Mouse (Mus musculus): Measurements from ENCODE around the gene Olfr789. TPM values are rescaled to one million over a fixed set of nuclear protein-coding genes. Genes with fewer than 3 reads are reported as not detected.

The Olfr789 gene
- not detected for polyA plus RNA-seq (2014; fragmentation: Illumina TruSeq; extraction: RNeasy Lipid Tissue Mini Kit (QIAGEN cat#74804); ENCODE audit: low read depth, low replicate concordance)

GRCm38 (mm10) chr10:129484452-129484851 is at the start of gene Olfr789:
Gene Olfr789, plus strand, starts transcription at chr10:129484752.

GRCm38 (mm10) chr10:129461562-129461961 is 23.0 kb upstream of the Olfr789 start, which contains the start of gene Olfr787:
Gene Olfr787, plus strand, starts transcription at chr10:129461862.

GRCm38 (mm10) chr10:129470698-129471097 is 13.9 kb upstream of the Olfr789 start, which contains the start of gene Olfr788:
Gene Olfr788, plus strand, starts transcription at chr10:129470998.

GRCm38 (mm10) chr10:129498192-129498591 is 13.6 kb downstream of the Olfr789 start, which contains the start of gene Olfr790:
Gene Olfr790, plus strand, starts transcription at chr10:129498492.

GRCm38 (mm10) chr10:129521492-129521891 is 36.9 kb downstream of the Olfr789 start, which contains the start of gene Olfr791:
Gene Olfr791, plus strand, starts transcription at chr10:129521792.

GRCm38 (mm10) chr10:129538862-129539261 is 54.3 kb downstream of the Olfr789 start, which contains the start of gene Olfr792:
Gene Olfr792, plus strand, starts transcription at chr10:129539162.

Other genes starting within 250 kb of the Olfr789 start
- gene Olfr774, start 248.5 kb upstream of the Olfr789 start, polyA plus RNA-seq (2014; fragmentation: Illumina TruSeq; extraction: RNeasy Lipid Tissue Mini Kit (QIAGEN cat#74804); ENCODE audit: low read depth, low replicate concordance), result not detected
- gene Olfr775, start 236.3 kb upstream of the Olfr789 start, polyA plus RNA-seq (2014; fragmentation: Illumina TruSeq; extraction: RNeasy Lipid Tissue Mini Kit (QIAGEN cat#74804); ENCODE audit: low read depth, low replicate concordance), result not detected
- not detected for gene Olfr776, start 225.6 kb upstream of the Olfr789 start, polyA plus RNA-seq (2014; fragmentation: Illumina TruSeq; extraction: RNeasy Lipid Tissue Mini Kit (QIAGEN cat#74804); ENCODE audit: low read depth, low replicate concordance)
- gene Olfr777, start 213.3 kb upstream of the Olfr789 start, polyA plus RNA-seq (2014; fragmentation: Illumina TruSeq; extraction: RNeasy Lipid Tissue Mini Kit (QIAGEN cat#74804); ENCODE audit: low read depth, low replicate concordance), result not detected
- gene Olfr780, start 166.6 kb upstream of the Olfr789 start, polyA plus RNA-seq (2014; fragmentation: Illumina TruSeq; extraction: RNeasy Lipid Tissue Mini Kit (QIAGEN cat#74804); ENCODE audit: low read depth, low replicate concordance), result not detected
- not detected for gene Olfr781, start 155.9 kb upstream of the Olfr789 start, polyA plus RNA-seq (2014; fragmentation: Illumina TruSeq; extraction: RNeasy Lipid Tissue Mini Kit (QIAGEN cat#74804); ENCODE audit: low read depth, low replicate concordance)
- not detected for gene Olfr782, start 135.9 kb upstream of the Olfr789 start, polyA plus RNA-seq (2014; fragmentation: Illumina TruSeq; extraction: RNeasy Lipid Tissue Mini Kit (QIAGEN cat#74804); ENCODE audit: low read depth, low replicate concordance)
- not detected for gene Olfr784, start 100.7 kb upstream of the Olfr789 start, polyA plus RNA-seq (2014; fragmentation: Illumina TruSeq; extraction: RNeasy Lipid Tissue Mini Kit (QIAGEN cat#74804); ENCODE audit: low read depth, low replicate concordance)
- gene Olfr785, start 79.3 kb upstream of the Olfr789 start, polyA plus RNA-seq (2014; fragmentation: Illumina TruSeq; extraction: RNeasy Lipid Tissue Mini Kit (QIAGEN cat#74804); ENCODE audit: low read depth, low replicate concordance), result not detected
- not detected for gene Olfr786, start 57.4 kb upstream of the Olfr789 start, polyA plus RNA-seq (2014; fragmentation: Illumina TruSeq; extraction: RNeasy Lipid Tissue Mini Kit (QIAGEN cat#74804); ENCODE audit: low read depth, low replicate concordance)
- not detected for gene Olfr787, start 22.9 kb upstream of the Olfr789 start, polyA plus RNA-seq (2014; fragmentation: Illumina TruSeq; extraction: RNeasy Lipid Tissue Mini Kit (QIAGEN cat#74804); ENCODE audit: low read depth, low replicate concordance)
- not detected for gene Olfr788, start 13.8 kb upstream of the Olfr789 start, polyA plus RNA-seq (2014; fragmentation: Illumina TruSeq; extraction: RNeasy Lipid Tissue Mini Kit (QIAGEN cat#74804); ENCODE audit: low read depth, low replicate concordance)
- gene Olfr790, start 13.7 kb downstream of the Olfr789 start, polyA plus RNA-seq (2014; fragmentation: Illumina TruSeq; extraction: RNeasy Lipid Tissue Mini Kit (QIAGEN cat#74804); ENCODE audit: low read depth, low replicate concordance), result not detected
- not detected for gene Olfr791, start 37.0 kb downstream of the Olfr789 start, polyA plus RNA-seq (2014; fragmentation: Illumina TruSeq; extraction: RNeasy Lipid Tissue Mini Kit (QIAGEN cat#74804); ENCODE audit: low read depth, low replicate concordance)
- gene Olfr792, start 54.4 kb downstream of the Olfr789 start, polyA plus RNA-seq (2014; fragmentation: Illumina TruSeq; extraction: RNeasy Lipid Tissue Mini Kit (QIAGEN cat#74804); ENCODE audit: low read depth, low replicate concordance), result not detected
- not detected for gene Olfr794, start 82.9 kb downstream of the Olfr789 start, polyA plus RNA-seq (2014; fragmentation: Illumina TruSeq; extraction: RNeasy Lipid Tissue Mini Kit (QIAGEN cat#74804); ENCODE audit: low read depth, low replicate concordance)
- not detected for gene Olfr796, start 127.8 kb downstream of the Olfr789 start, polyA plus RNA-seq (2014; fragmentation: Illumina TruSeq; extraction: RNeasy Lipid Tissue Mini Kit (QIAGEN cat#74804); ENCODE audit: low read depth, low replicate concordance)
- gene Olfr798, start 143.2 kb downstream of the Olfr789 start, polyA plus RNA-seq (2014; fragmentation: Illumina TruSeq; extraction: RNeasy Lipid Tissue Mini Kit (QIAGEN cat#74804); ENCODE audit: low read depth, low replicate concordance), result not detected
- not detected for gene Olfr799, start 152.7 kb downstream of the Olfr789 start, polyA plus RNA-seq (2014; fragmentation: Illumina TruSeq; extraction: RNeasy Lipid Tissue Mini Kit (QIAGEN cat#74804); ENCODE audit: low read depth, low replicate concordance)
- not detected for gene Olfr800, start 172.9 kb downstream of the Olfr789 start, polyA plus RNA-seq (2014; fragmentation: Illumina TruSeq; extraction: RNeasy Lipid Tissue Mini Kit (QIAGEN cat#74804); ENCODE audit: low read depth, low replicate concordance)
- not detected for gene Olfr801, start 189.1 kb downstream of the Olfr789 start, polyA plus RNA-seq (2014; fragmentation: Illumina TruSeq; extraction: RNeasy Lipid Tissue Mini Kit (QIAGEN cat#74804); ENCODE audit: low read depth, low replicate concordance)
- gene Olfr802, start 203.4 kb downstream of the Olfr789 start, polyA plus RNA-seq (2014; fragmentation: Illumina TruSeq; extraction: RNeasy Lipid Tissue Mini Kit (QIAGEN cat#74804); ENCODE audit: low read depth, low replicate concordance), result not detected
- not detected for gene Olfr803, start 209.5 kb downstream of the Olfr789 start, polyA plus RNA-seq (2014; fragmentation: Illumina TruSeq; extraction: RNeasy Lipid Tissue Mini Kit (QIAGEN cat#74804); ENCODE audit: low read depth, low replicate concordance)
- gene Olfr804, start 218.5 kb downstream of the Olfr789 start, polyA plus RNA-seq (2014; fragmentation: Illumina TruSeq; extraction: RNeasy Lipid Tissue Mini Kit (QIAGEN cat#74804); ENCODE audit: low read depth, low replicate concordance), result not detected
- gene Olfr805, start 244.6 kb downstream of the Olfr789 start, polyA plus RNA-seq (2014; fragmentation: Illumina TruSeq; extraction: RNeasy Lipid Tissue Mini Kit (QIAGEN cat#74804); ENCODE audit: low read depth, low replicate concordance), result not detected